Mouse (Mus musculus): ENCODE measurements at regions not wholly inside any gene's neighbourhood (a gene's known extent, or its start where the extent isn't known, plus 50 kb on each side); places are given as distances from the start of the nearest gene placed in this dataset.

- TF ChIP-seq CTCF (conservative IDR thresholded peaks at IDR 0.05; ENCODE audit: insufficient read depth, insufficient read length, low read depth, low read length) (no peak), POLR2A (IDR thresholded peaks at IDR 0.05; ENCODE audit: low read depth, low read length) (no peak)
Observed at GRCm38 (mm10) chr1:177645327-177645726, 84.3 kb upstream of the 1700016C15Rik start.
